Mouse (Mus musculus) R1 (cell line): ENCODE data around the gene Zfp595.
"Not testable (repeated sequence)": the region's sequence is repeated elsewhere in the genome, so short reads cannot be mapped to it uniquely, and the experiment has no call there.

Source experiments
- DNase-seq: peaks from one replicate; pipeline ENCODE4 v3.0.0-alpha.2; 2018; ENCODE audit warnings: low read depth, low spot score

The Zfp595 gene

DNA sequence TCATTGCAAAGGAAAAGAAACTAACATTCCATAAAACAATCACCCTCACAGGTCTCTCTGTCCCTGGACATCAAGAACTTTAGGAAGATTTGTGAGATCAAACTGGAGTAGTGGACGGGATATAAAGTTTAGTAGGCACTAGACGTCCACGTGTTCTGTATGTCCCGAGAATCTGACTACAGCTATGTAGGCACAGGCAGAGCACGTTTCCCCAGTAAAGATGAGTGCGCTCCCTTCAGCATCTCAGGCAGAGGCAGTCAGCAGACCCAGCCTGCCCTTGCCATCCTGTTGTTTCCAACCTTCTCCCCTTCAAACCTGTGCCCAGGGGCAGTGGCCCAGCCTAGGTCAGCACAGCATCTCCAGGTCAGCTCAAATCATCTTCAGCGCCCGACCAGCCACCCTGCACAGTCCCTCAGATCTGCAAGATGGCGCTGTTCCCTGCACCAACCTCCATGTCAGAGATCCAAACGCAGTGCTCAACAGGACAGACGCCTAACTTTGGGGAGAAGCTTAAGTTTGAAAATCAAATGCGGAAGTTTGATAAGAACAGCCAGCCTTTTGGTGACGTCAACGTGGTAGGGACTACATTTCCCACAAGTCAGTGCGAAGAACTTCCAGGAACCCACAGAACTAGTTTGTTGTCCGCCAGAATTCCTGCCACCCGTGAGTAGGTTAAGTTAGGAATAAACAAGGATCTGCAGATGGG lies at the start of gene Zfp595:
Gene Zfp595 (minus strand): TSS at position 552 of the 706 bp plus-strand sequence.
- DNase-seq = peak; percentile 92

DNA sequence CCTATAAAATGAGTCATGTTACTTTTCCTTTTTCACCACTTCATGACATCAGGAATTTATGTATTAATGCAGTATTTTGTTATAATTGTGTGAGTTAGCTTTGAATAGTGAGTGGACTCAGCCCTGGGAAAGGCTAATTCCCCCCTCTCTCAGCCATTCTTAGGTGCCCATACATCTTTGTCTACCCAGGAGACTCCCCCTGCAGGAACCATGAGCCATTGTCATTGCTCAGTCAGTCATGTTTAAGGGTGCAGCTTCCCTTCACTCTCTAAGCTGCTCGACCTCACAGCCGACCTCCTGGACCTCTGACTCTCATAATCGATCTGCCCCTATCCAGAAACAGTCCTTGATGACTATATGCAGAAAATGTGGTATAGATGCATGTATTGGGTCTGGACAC lies 43.9 kb upstream of the Zfp595 start:
- not testable (repeated sequence) for DNase-seq

DNA sequence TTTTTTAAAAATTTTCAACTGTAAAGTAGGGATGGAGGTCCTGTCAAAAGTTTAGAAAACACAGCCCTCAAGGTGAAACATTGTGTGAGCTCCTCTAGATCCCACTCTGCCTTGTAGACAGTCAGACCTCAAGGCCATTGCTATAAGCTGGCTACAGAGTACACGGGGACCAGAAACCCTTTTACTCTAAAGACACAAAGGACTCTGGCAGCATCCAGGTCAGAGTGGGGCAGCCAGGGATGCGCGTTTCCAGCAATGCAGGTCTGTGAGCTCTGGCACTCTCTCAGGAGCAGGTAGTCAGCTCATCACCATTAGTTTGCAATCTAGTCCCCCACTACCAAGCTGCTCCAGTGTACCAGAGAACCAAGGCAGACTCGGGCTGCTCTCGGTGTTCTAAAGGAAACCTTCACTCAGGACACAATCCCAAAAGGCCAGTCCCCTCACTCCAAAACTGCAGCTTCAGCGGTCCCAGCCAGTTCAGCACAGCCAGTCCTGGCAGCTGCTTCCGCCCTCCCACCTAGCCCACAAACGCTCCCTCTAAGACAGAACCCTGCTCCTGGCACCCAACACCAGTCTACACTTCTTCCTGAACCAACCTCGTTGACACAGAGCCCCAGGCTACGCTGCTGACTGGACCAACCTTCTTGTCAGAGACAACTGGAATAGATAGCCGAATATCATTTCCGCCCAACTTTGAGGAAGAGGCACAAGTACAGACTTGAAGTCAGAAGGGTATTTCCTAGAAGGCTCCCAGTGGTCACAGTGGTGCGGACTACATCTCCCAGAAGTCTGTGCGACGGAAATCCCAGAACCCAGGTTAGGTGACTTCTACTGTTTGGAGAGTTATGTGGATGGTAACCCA lies 42.9 kb upstream of the Zfp595 start, which contains the start of the genes Gm28041 and Zfp456:
Gene Gm28041 (minus strand): TSS at position 684 of the 862 bp plus-strand sequence.
Gene Zfp456 (minus strand): TSS at position 761 of the 862 bp plus-strand sequence.
- DNase-seq = peak; percentile 85

DNA sequence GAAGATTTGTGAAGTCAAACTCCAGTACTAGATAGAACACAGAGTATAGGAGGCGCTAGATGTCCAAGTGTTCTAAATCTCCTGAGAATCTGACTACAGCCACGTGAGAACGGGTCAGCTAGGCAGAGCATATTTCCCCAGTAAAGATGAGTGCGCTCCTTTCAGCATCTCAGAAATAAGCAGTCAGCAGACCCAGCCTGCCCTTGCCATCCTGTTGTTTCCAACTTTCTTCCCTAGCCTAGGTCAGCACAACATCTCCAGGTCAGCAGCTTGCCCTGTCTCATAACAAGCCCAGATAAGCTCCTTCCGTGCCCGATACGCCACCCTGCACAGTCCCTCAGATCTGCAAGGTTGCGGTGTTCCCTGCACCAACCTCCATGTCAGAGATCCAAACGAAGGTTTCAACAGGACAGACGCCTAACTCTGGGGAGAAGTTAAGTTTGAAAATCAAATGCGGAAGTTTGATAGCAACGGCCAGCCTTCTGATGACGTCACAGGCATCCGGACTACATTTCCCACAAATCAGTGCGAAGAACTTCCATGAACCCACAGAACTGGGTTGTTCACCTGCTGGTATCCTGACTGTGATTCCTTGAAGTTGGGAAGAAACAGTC lies 27.9 kb upstream of the Zfp595 start, which contains the start of the genes Gm28044 and Zfp953:
Gene Gm28044 (minus strand): TSS at position 406 of the 614 bp plus-strand sequence.
Gene Zfp953 (minus strand): TSS at position 475 of the 614 bp plus-strand sequence.
- DNase-seq = peak; percentile 90

DNA sequence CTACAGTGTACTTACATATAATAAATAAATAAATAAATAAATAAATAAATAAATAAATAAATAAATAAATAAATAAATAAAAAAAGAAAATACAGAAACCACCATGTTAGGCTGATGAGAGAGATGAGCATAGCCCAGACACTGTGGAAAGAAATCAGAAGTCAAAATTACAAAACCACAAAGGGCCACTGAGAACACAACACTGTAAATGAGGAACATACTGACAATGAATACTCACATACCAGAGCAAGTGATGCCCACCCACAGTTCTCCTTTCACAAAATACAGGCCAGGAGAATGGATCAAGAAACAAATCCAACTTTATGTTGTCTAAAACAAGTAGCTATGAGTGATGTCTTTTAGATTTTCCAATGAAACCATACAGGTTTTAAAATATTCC lies 19.5 kb upstream of the Zfp595 start:
- DNase-seq = no peak

DNA sequence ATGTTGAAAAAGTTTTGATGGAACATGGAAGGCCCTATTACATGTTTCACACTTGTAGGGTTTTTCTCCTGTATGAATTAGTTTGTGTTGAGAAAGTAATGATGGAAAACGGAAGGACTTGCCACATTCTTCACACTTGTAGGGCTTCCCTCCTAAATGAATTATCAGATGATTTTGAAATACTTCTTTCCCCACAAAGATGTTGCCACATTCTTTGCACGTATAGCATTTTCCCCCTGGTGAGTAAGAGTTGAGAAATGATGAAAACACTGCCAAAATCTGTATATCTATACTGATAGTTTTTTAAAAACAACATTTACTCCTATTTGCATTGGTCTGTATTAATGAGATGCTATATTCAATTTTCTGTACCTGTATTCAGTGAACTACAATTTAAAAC lies 11.1 kb upstream of the Zfp595 start:
- no peak for DNase-seq

DNA sequence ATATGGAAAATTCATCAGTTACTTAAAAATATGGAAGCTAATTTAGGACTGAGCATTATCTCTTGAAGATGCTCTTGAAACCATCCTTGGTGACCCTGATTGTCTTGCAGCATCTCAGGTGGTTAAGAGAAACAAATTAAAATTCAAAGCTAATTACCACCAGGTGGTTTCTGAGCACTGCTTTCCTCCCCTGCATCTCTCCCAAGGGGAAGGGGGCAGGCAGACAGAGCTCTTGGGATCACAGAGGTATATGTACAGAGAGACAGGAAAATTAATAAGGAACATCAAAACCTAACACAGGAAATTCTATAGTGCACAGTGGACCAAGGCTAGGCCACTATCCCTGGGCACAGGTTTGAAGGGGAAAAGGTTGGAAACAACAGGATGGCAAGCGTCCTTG lies 507 bp upstream of the Zfp595 start:
- DNase-seq = no peak

DNA sequence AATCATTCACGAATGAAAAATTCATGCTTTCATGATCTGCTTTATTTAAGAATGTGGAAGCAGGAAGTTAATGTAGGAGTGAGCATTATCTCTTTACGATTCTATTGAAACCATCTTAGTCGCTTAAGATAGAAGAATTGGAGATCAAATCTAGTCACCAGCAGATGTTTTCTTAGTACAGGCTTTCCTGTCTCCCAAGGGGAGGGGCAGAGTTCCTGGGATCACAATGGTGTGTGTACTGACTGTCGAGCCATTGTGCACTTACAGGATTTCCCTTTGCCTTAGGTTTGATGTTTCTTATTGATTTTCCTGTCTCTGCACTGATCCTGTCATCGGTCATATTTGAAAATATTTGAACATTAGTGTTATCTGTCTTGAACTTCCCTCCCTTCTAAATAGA lies 25.7 kb downstream of the Zfp595 start:
- peak; percentile 39 for DNase-seq

DNA sequence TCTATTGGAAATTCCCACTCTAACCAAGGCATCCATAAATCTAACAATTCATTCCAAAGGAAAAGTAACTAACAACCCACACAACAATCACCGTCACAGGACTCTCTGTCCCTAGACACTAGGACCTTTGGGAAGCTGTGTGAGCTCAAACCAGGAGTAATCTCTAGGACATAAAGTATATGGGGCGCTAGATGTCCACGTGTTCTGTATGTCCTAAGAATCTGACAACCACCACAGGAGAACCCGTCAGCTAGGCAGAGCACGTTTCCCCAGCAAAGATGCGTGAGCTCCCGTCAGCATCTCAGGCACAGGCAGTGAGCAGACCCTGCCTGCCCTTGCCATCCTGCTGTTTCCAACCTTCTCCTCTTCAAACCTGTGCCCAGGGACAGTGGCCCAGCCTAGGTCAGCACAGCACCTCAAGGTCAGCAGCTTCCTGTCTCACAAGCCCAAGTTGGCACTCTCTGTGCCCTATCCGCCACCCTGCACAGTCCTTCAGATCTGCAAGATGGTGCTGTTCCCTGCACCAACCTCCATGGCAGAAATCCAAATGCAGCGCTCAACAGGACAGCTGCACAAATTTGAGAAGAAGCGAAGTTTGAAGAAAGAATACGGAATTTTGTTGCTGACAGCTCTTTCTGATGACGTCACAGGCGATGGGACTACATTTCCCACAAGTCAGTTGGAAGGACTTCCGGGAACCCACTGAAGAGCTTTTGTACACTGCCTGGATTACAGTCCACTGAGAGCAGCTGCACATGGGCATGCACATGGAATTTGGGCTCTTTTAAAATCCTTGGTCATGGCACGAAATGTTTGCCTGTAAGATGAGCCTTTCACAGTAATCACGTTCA lies 26.3 kb downstream of the Zfp595 start, which contains the start of gene Zfp457:
Gene Zfp457 (minus strand): TSS at position 664 of the 851 bp plus-strand sequence.
- peak; percentile 92 for DNase-seq

DNA sequence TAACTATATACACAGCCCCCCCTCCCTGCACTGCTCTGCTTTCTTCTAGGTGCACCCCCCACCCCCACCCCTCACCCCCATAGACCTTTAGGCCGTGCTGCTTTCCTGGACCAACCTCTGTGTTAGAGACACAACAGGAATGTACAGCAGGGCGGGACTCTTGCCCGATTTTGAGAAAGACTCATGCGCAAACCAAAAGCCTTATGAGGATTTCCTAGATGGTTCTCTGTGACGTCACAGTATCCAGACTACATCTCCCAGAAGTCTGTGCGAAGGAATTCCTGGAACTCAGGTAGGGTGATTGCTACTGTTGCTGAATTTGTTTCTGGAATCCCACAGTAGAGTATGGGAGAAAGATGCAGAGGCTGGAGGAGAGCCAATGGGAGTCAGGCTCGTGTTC lies 54.1 kb downstream of the Zfp595 start, which contains the start of gene Zfp458:
Gene Zfp458 (minus strand): TSS at position 153 of the 400 bp plus-strand sequence.
- peak; percentile 90 for DNase-seq

DNA sequence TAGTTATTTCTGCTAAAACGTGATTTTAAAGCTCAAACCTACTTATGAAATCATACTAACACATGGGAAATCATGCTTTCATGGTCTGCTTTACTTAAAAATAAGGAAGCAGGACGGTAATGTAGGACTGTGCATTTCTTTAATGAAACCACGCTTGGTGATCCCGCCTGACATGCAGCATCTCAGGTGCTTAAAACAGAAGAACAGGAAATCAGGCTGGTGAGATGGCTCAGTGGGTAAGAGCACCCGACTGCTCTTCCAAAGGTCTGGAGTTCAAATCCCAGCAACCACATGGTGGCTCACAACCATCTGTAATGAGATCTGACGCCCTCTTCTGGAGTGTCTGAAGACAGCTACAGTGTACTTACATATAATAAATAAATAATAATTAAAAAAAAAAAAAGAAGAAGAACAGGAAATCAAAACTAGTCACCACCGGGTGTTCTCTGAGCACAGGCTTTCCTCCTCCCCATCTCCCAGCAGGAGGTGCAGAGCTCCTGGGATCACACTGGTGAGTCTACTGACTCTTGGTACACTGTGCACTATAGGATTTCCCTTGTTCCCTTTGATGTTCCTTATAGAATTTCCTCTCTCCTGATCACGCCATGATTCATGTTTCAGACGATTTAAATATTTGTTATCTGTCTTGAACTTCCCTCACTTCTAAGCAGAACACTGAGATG lies 62.8 kb downstream of the Zfp595 start:
- DNase-seq = not testable (repeated sequence)

DNA sequence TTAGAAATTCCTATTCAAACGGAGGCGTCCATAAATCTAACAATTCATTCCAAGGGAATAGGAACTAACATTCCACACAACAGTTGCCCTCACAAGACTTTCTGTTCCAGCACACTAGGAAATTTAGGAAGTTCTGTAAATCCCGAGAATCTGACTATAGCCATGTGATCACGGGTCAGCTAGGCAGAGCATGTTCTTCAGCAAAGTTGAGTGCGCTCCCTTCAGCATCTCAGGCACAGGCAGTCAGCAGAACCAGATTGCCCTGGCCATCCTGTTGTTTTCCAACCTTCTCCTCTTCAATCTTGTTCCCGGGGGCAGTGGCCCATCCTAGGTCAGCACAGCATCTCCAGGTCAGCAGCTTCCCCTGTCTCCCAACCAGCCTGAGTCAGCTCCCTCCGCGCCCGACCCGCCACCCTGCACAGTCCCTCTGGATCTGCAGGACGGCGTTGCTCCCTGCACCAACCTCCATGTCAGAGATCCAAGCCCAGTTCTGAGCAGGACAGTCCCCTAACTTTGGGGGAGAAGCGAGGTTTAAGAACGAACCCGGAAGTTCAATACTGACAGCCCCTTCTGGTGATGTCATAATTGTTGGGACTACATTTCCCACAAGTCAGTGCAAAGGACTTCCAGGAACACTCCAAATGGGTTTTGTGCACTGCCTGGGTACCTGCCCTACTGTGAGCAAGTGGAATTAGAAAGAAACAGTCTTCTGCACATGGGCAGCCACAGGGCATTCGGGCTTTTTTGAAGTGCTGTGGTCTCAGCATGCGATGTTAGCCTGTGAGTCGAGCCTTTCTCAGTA lies 63.6 kb downstream of the Zfp595 start:
- DNase-seq = peak; percentile 91
